Mouse (Mus musculus) embryonic fibroblast, embryonic 13.5 days (primary cell): ENCODE measurements at regions not wholly inside any gene's neighbourhood (a gene's known extent, or its start where the extent isn't known, plus 50 kb on each side); places are given as distances from the start of the nearest gene placed in this dataset.
"Not testable (repeated sequence)": the region's sequence is repeated elsewhere in the genome, so short reads cannot be mapped to it uniquely, and the experiment has no call there.

ENCODE experiments used
- CTCF ChIP-seq: IDR thresholded peaks from 2 replicates; pipeline ENCODE4 v1.5.1; 2011; ENCODE audit warnings: mild to moderate bottlenecking, control low read depth, low read length, moderate library complexity, borderline replicate concordance; ENCODE audit not compliant: insufficient read depth
- POLR2A ChIP-seq: IDR thresholded peaks from 2 replicates; pipeline ENCODE4 v1.6.1; 2011; ENCODE audit warnings: low read depth, mild to moderate bottlenecking, control low read depth, low read length, moderate library complexity

DNA sequence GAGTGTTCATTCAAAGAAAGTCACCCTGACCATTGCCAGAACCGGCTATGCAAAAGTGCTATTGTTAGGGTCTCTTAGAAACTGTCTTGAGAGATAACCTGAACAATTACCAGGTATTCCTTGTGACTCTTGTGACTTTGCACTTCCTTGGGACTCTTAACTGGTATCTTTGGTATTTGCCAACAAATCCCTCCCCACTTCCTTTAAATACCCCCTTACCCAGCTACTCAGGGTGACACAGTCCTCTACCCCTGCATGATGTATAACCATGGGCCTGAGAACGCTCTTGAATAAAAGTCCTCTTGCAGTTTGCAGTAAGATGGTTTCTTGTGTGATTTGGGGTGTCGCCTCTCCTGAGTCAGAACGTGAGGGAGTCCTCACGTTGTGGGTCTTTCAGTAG lies 371.5 kb upstream of the 1700008P02Rik start:
- TF ChIP-seq CTCF, POLR2A: not testable (repeated sequence)
